Mouse (Mus musculus): ENCODE data around the gene Wdr70. TPM values are rescaled to one million over a fixed set of nuclear protein-coding genes. Genes with fewer than 3 reads are reported as not detected.

Wdr70 gene
- polyA plus RNA-seq, 1 experiment from 2014 or later, result 37.5 TPM

GRCm38 (mm10) chr15:7891547-7892282 is 207.3 kb downstream of the Wdr70 start:
- H3K27ac ChIP-seq (ENCODE audit: low read length), result no peak overlapping the region

GRCm38 (mm10) chr15:7890286-7890685 is 208.7 kb downstream of the Wdr70 start:
- no peaks in the 10 kb centered on the region for H3K36me3 ChIP-seq (ENCODE audit: control insufficient read depth, insufficient read depth)
- WGBS, result 79% methylated on average over 5 of the region's 5 CpGs
- H3K4me2 ChIP-seq (ENCODE audit: low read depth, low read length), result no peak overlapping the region
- ATAC-seq (replicated peaks; ENCODE audit: extremely low read depth, insufficient read depth, low FRiP score), result no peak
- H3K9me3 ChIP-seq (replicated peaks; ENCODE audit: control insufficient read depth, low read length), result no peaks in the 10 kb centered on the region
- H3K9ac ChIP-seq (ENCODE audit: low read length), result no peak overlapping the region
- H3K27me3 ChIP-seq (ENCODE audit: control insufficient read depth, insufficient read depth, low read length), result no peaks in the 10 kb centered on the region
- H3K4me3 ChIP-seq (ENCODE audit: low read length), result no peak overlapping the region
- H3K27ac ChIP-seq (ENCODE audit: low read length), result no peak overlapping the region
- peaks cover 9% of the 10 kb centered on the region for H3K4me1 ChIP-seq (ENCODE audit: control insufficient read depth, insufficient read depth, low read length)

More at GRCm38 (mm10) chr15:7891547-7892282, 207.3 kb downstream of the Wdr70 start:
- H3K9ac ChIP-seq (ENCODE audit: low read length), result no peak overlapping the region
- H3K36me3 ChIP-seq (ENCODE audit: control insufficient read depth, insufficient read depth), result no peaks in the 10 kb centered on the region
- H3K9me3 ChIP-seq (replicated peaks; ENCODE audit: control insufficient read depth, low read length), result no peaks in the 10 kb centered on the region
- 33% methylated on average over 9 of the region's 9 CpGs for WGBS
- ATAC-seq (replicated peaks; ENCODE audit: extremely low read depth, insufficient read depth, low FRiP score), result no peak
- H3K4me1 ChIP-seq (ENCODE audit: control insufficient read depth, insufficient read depth, low read length), result peaks cover 9% of the 10 kb centered on the region
- no peak overlapping the region for H3K4me3 ChIP-seq (ENCODE audit: low read length)
- no peaks in the 10 kb centered on the region for H3K27me3 ChIP-seq (ENCODE audit: control insufficient read depth, insufficient read depth, low read length)
- H3K4me2 ChIP-seq (ENCODE audit: low read depth, low read length), result no peak overlapping the region

GRCm38 (mm10) chr15:7889362-7889674 is 209.7 kb downstream of the Wdr70 start:
- Histone ChIP-seq H3K4me2 (ENCODE audit: low read depth, low read length) (no peak overlapping the region), H3K27ac (ENCODE audit: low read length) (no peak overlapping the region), H3K4me3 (ENCODE audit: low read length) (no peak overlapping the region), H3K9ac (ENCODE audit: low read length) (no peak overlapping the region), H3K36me3 (ENCODE audit: control insufficient read depth, insufficient read depth) (no peaks in the 10 kb centered on the region), H3K27me3 (ENCODE audit: control insufficient read depth, insufficient read depth, low read length) (no peaks in the 10 kb centered on the region), H3K9me3 (replicated peaks; ENCODE audit: control insufficient read depth, low read length) (no peaks in the 10 kb centered on the region), H3K4me1 (ENCODE audit: control insufficient read depth, insufficient read depth, low read length) (peaks cover 9% of the 10 kb centered on the region)
- 84% methylated on average over 5 of the region's 5 CpGs for WGBS
- no peak for ATAC-seq (replicated peaks; ENCODE audit: extremely low read depth, insufficient read depth, low FRiP score)

GRCm38 (mm10) chr15:7888617-7889361 is 210.2 kb downstream of the Wdr70 start:
- Histone ChIP-seq H3K36me3 (ENCODE audit: control insufficient read depth, insufficient read depth) (0 out of 2 replicates have a peak, but pooled peaks cover 3% of the 10 kb centered on the region), H3K4me3 (ENCODE audit: low read length) (no peak overlapping the region), H3K9me3 (replicated peaks; ENCODE audit: control insufficient read depth, low read length) (no peaks in the 10 kb centered on the region), H3K27me3 (ENCODE audit: control insufficient read depth, insufficient read depth, low read length) (no peaks in the 10 kb centered on the region), H3K9ac (ENCODE audit: low read length) (no peak overlapping the region), H3K4me2 (ENCODE audit: low read depth, low read length) (no peak overlapping the region), H3K4me1 (ENCODE audit: control insufficient read depth, insufficient read depth, low read length) (peaks cover 9% of the 10 kb centered on the region), H3K27ac (ENCODE audit: low read length) (no peak overlapping the region)
- ATAC-seq (replicated peaks; ENCODE audit: extremely low read depth, insufficient read depth, low FRiP score), result no peak
- WGBS, result 89% methylated on average over 8 of the region's 8 CpGs

- Histone ChIP-seq H3K4me2 (ENCODE audit: low read depth, low read length) (no peak overlapping the region), H3K27ac (ENCODE audit: low read length) (no peak overlapping the region), H3K36me3 (ENCODE audit: control insufficient read depth, insufficient read depth) (peaks cover 7% of the 10 kb centered on the region; the same call in 1 of the 2 replicates), H3K4me3 (ENCODE audit: low read length) (no peak overlapping the region), H3K4me1 (ENCODE audit: control insufficient read depth, insufficient read depth, low read length) (peaks cover 2% of the 10 kb centered on the region), H3K27me3 (ENCODE audit: control insufficient read depth, insufficient read depth, low read length) (no peaks in the 10 kb centered on the region), H3K9me3 (replicated peaks; ENCODE audit: control insufficient read depth, low read length) (no peaks in the 10 kb centered on the region), H3K9ac (ENCODE audit: low read length) (no peak overlapping the region)
- 72% methylated on average over 8 of the region's 8 CpGs for WGBS
- ATAC-seq (replicated peaks; ENCODE audit: extremely low read depth, insufficient read depth, low FRiP score), result no peak
These were observed 212.4 kb downstream of the Wdr70 start for GRCm38 (mm10) chr15:7886591-7886990.

GRCm38 (mm10) chr15:7885106-7885505 is 213.9 kb downstream of the Wdr70 start:
- no peak overlapping the region for H3K4me3 ChIP-seq (ENCODE audit: low read length)
- H3K27me3 ChIP-seq (ENCODE audit: control insufficient read depth, insufficient read depth, low read length), result no peaks in the 10 kb centered on the region
- no peak for ATAC-seq (replicated peaks; ENCODE audit: extremely low read depth, insufficient read depth, low FRiP score)
- H3K36me3 ChIP-seq (ENCODE audit: control insufficient read depth, insufficient read depth), result peaks cover 7% of the 10 kb centered on the region; the same call in 1 of the 2 replicates
- no peak overlapping the region for H3K27ac ChIP-seq (ENCODE audit: low read length)
- 66% methylated on average over 10 of the region's 10 CpGs for WGBS
- H3K9me3 ChIP-seq (replicated peaks; ENCODE audit: control insufficient read depth, low read length), result no peaks in the 10 kb centered on the region
- H3K9ac ChIP-seq (ENCODE audit: low read length), result no peak overlapping the region
- no peaks in the 10 kb centered on the region for H3K4me1 ChIP-seq (ENCODE audit: control insufficient read depth, insufficient read depth, low read length)
- H3K4me2 ChIP-seq (ENCODE audit: low read depth, low read length), result no peak overlapping the region

GRCm38 (mm10) chr15:7884181-7884580 is 214.8 kb downstream of the Wdr70 start:
- 87% methylated on average over 11 of the region's 11 CpGs for WGBS

GRCm38 (mm10) chr15:7879956-7880355 is 219.1 kb downstream of the Wdr70 start:
- H3K4me2 ChIP-seq (ENCODE audit: low read depth, low read length), result no peak overlapping the region
- 81% methylated on average over 7 of the region's 7 CpGs for WGBS
- peaks cover 7% of the 10 kb centered on the region; the same call in 1 of the 2 replicates for H3K36me3 ChIP-seq (ENCODE audit: control insufficient read depth, insufficient read depth)
- ATAC-seq (replicated peaks; ENCODE audit: extremely low read depth, insufficient read depth, low FRiP score), result no peak
- no peaks in the 10 kb centered on the region for H3K27me3 ChIP-seq (ENCODE audit: control insufficient read depth, insufficient read depth, low read length)
- no peaks in the 10 kb centered on the region for H3K9me3 ChIP-seq (replicated peaks; ENCODE audit: control insufficient read depth, low read length)
- H3K4me3 ChIP-seq (ENCODE audit: low read length), result no peak overlapping the region
- no peak overlapping the region for H3K9ac ChIP-seq (ENCODE audit: low read length)
- 0 out of 2 replicates have a peak, but pooled peaks cover 4% of the 10 kb centered on the region for H3K4me1 ChIP-seq (ENCODE audit: control insufficient read depth, insufficient read depth, low read length)
- no peak overlapping the region for H3K27ac ChIP-seq (ENCODE audit: low read length)

More at GRCm38 (mm10) chr15:7884181-7884580, 214.8 kb downstream of the Wdr70 start:
- Histone ChIP-seq H3K9ac (ENCODE audit: low read length) (no peak overlapping the region), H3K27me3 (ENCODE audit: control insufficient read depth, insufficient read depth, low read length) (no peaks in the 10 kb centered on the region), H3K4me1 (ENCODE audit: control insufficient read depth, insufficient read depth, low read length) (no peaks in the 10 kb centered on the region), H3K36me3 (ENCODE audit: control insufficient read depth, insufficient read depth) (peaks cover 7% of the 10 kb centered on the region; the same call in 1 of the 2 replicates), H3K4me3 (ENCODE audit: low read length) (no peak overlapping the region), H3K9me3 (replicated peaks; ENCODE audit: control insufficient read depth, low read length) (no peaks in the 10 kb centered on the region), H3K27ac (ENCODE audit: low read length) (no peak overlapping the region), H3K4me2 (ENCODE audit: low read depth, low read length) (no peak overlapping the region)
- ATAC-seq (replicated peaks; ENCODE audit: extremely low read depth, insufficient read depth, low FRiP score), result no peak

- peaks cover 4% of the 10 kb centered on the region; the same call in 1 of the 2 replicates for H3K36me3 ChIP-seq (ENCODE audit: control insufficient read depth, insufficient read depth)
- ATAC-seq (replicated peaks; ENCODE audit: extremely low read depth, insufficient read depth, low FRiP score), result no peak
- H3K4me3 ChIP-seq (ENCODE audit: low read length), result no peak overlapping the region
- H3K9me3 ChIP-seq (replicated peaks; ENCODE audit: control insufficient read depth, low read length), result no peaks in the 10 kb centered on the region
- no peak overlapping the region for H3K27ac ChIP-seq (ENCODE audit: low read length)
- H3K4me1 ChIP-seq (ENCODE audit: control insufficient read depth, insufficient read depth, low read length), result 0 out of 2 replicates have a peak, but pooled peaks cover 4% of the 10 kb centered on the region
- H3K4me2 ChIP-seq (ENCODE audit: low read depth, low read length), result no peak overlapping the region
- no peak overlapping the region for H3K9ac ChIP-seq (ENCODE audit: low read length)
- H3K27me3 ChIP-seq (ENCODE audit: control insufficient read depth, insufficient read depth, low read length), result no peaks in the 10 kb centered on the region
- WGBS, result 90% methylated on average over 10 of the region's 10 CpGs
These were observed 220.1 kb downstream of the Wdr70 start for GRCm38 (mm10) chr15:7878861-7879260.
